Mouse (Mus musculus): Measurements from ENCODE around the gene Cnksr3. TPM values are rescaled to one million over a fixed set of nuclear protein-coding genes. Genes with fewer than 3 reads are reported as not detected.

The Cnksr3 gene
- polyA plus RNA-seq, 1 experiment from 2014 or later: 6.9 TPM

- 0 out of 2 replicates have a peak overlapping the region, but pooled peaks have one; percentile 13 for H3K4me2 ChIP-seq
- no peak overlapping the region for H3K9ac ChIP-seq
- WGBS: 60% methylated on average over 7 of the region's 7 CpGs
- H3K4me1 ChIP-seq: peaks cover 23% of the 10 kb centered on the region
- H3K27ac ChIP-seq: no peak overlapping the region
- ATAC-seq (ENCODE audit: low FRiP score): peak; percentile 69
- no peaks in the 10 kb centered on the region for H3K27me3 ChIP-seq
- no peaks in the 10 kb centered on the region for H3K9me3 ChIP-seq
- no peaks in the 10 kb centered on the region for H3K36me3 ChIP-seq (replicated peaks)
- H3K4me3 ChIP-seq (replicated peaks): no peak overlapping the region
Measured at GRCm38 (mm10) chr10:7159061-7159511, 53.0 kb downstream of the Cnksr3 start.

GRCm38 (mm10) chr10:7158285-7159060 is 53.6 kb downstream of the Cnksr3 start:
- no peaks in the 10 kb centered on the region for H3K27me3 ChIP-seq
- H3K9me3 ChIP-seq: no peaks in the 10 kb centered on the region
- ATAC-seq (ENCODE audit: low FRiP score): no peak
- peaks cover 19% of the 10 kb centered on the region for H3K4me1 ChIP-seq
- peak overlapping the region; percentile 57 for H3K27ac ChIP-seq
- peak overlapping the region; percentile 13; the same call in 1 of the 2 replicates for H3K4me2 ChIP-seq
- 59% methylated on average over 15 of the region's 15 CpGs for WGBS
- H3K9ac ChIP-seq: no peak overlapping the region
- no peaks in the 10 kb centered on the region for H3K36me3 ChIP-seq (replicated peaks)
- no peak overlapping the region for H3K4me3 ChIP-seq (replicated peaks)

GRCm38 (mm10) chr10:7154877-7155276 is 57.2 kb downstream of the Cnksr3 start:
- no peak for ATAC-seq (ENCODE audit: low FRiP score)
- WGBS: 95% methylated on average over 5 of the region's 5 CpGs
- H3K9ac ChIP-seq: no peak overlapping the region
- H3K4me3 ChIP-seq (replicated peaks): no peak overlapping the region
- peaks cover 11% of the 10 kb centered on the region for H3K4me1 ChIP-seq
- H3K27ac ChIP-seq: no peak overlapping the region
- H3K36me3 ChIP-seq (replicated peaks): peaks cover 4% of the 10 kb centered on the region; the same call in 1 of the 2 replicates
- no peaks in the 10 kb centered on the region for H3K27me3 ChIP-seq
- H3K4me2 ChIP-seq: no peak overlapping the region
- no peaks in the 10 kb centered on the region for H3K9me3 ChIP-seq

- H3K4me1 ChIP-seq: no peaks in the 10 kb centered on the region
- H3K36me3 ChIP-seq (replicated peaks): peaks cover 8% of the 10 kb centered on the region; the same call in 1 of the 2 replicates
- H3K4me2 ChIP-seq: no peak overlapping the region
- H3K4me3 ChIP-seq (replicated peaks): no peak overlapping the region
- H3K9me3 ChIP-seq: no peaks in the 10 kb centered on the region
- H3K9ac ChIP-seq: no peak overlapping the region
- 88% methylated on average over 4 of the region's 4 CpGs for WGBS
- no peaks in the 10 kb centered on the region for H3K27me3 ChIP-seq
- no peak for ATAC-seq (ENCODE audit: low FRiP score)
- H3K27ac ChIP-seq: no peak overlapping the region
Measured at GRCm38 (mm10) chr10:7152926-7153325, 59.1 kb downstream of the Cnksr3 start.

- no peaks in the 10 kb centered on the region for H3K4me1 ChIP-seq
- WGBS: 90% methylated on average over 11 of the region's 11 CpGs
- no peak overlapping the region for H3K27ac ChIP-seq
- H3K27me3 ChIP-seq: no peaks in the 10 kb centered on the region
- H3K9me3 ChIP-seq: no peaks in the 10 kb centered on the region
- peaks cover 8% of the 10 kb centered on the region; the same call in 1 of the 2 replicates for H3K36me3 ChIP-seq (replicated peaks)
- no peak overlapping the region for H3K9ac ChIP-seq
- H3K4me2 ChIP-seq: no peak overlapping the region
- no peak for ATAC-seq (ENCODE audit: low FRiP score)
- no peak overlapping the region for H3K4me3 ChIP-seq (replicated peaks)
Measured at GRCm38 (mm10) chr10:7149671-7150595, 62.1 kb downstream of the Cnksr3 start.

- H3K4me3 ChIP-seq (replicated peaks): no peak overlapping the region
- ATAC-seq (ENCODE audit: low FRiP score): no peak
- no peaks in the 10 kb centered on the region for H3K27me3 ChIP-seq
- no peaks in the 10 kb centered on the region for H3K4me1 ChIP-seq
- H3K4me2 ChIP-seq: no peak overlapping the region
- WGBS: 92% methylated on average over 5 of the region's 5 CpGs
- H3K9me3 ChIP-seq: no peaks in the 10 kb centered on the region
- H3K27ac ChIP-seq: no peak overlapping the region
- peaks cover 8% of the 10 kb centered on the region; the same call in 1 of the 2 replicates for H3K36me3 ChIP-seq (replicated peaks)
- no peak overlapping the region for H3K9ac ChIP-seq
Measured at GRCm38 (mm10) chr10:7145614-7146013, 66.4 kb downstream of the Cnksr3 start.

- Histone ChIP-seq H3K4me1 (no peaks in the 10 kb centered on the region), H3K4me3 (replicated peaks) (no peak overlapping the region), H3K36me3 (replicated peaks) (no peaks in the 10 kb centered on the region), H3K4me2 (no peak overlapping the region), H3K9me3 (no peaks in the 10 kb centered on the region), H3K9ac (no peak overlapping the region), H3K27ac (no peak overlapping the region), H3K27me3 (no peaks in the 10 kb centered on the region)
- ATAC-seq (ENCODE audit: low FRiP score): no peak
- 54% methylated on average over 13 of the region's 13 CpGs for WGBS
Measured at GRCm38 (mm10) chr10:7144081-7144783, 67.8 kb downstream of the Cnksr3 start.

- Histone ChIP-seq H3K4me2 (no peak overlapping the region), H3K36me3 (replicated peaks) (no peaks in the 10 kb centered on the region), H3K27me3 (no peaks in the 10 kb centered on the region), H3K9ac (no peak overlapping the region), H3K9me3 (no peaks in the 10 kb centered on the region), H3K4me1 (no peaks in the 10 kb centered on the region), H3K27ac (no peak overlapping the region), H3K4me3 (replicated peaks) (no peak overlapping the region)
- 96% methylated on average over 8 of the region's 8 CpGs for WGBS
- no peak for ATAC-seq (ENCODE audit: low FRiP score)
Measured at GRCm38 (mm10) chr10:7142287-7142686, 69.8 kb downstream of the Cnksr3 start.

- H3K9me3 ChIP-seq: no peaks in the 10 kb centered on the region
- no peak overlapping the region for H3K27ac ChIP-seq
- H3K4me1 ChIP-seq: no peaks in the 10 kb centered on the region
- 89% methylated on average over 6 of the region's 6 CpGs for WGBS
- H3K36me3 ChIP-seq (replicated peaks): no peaks in the 10 kb centered on the region
- no peak for ATAC-seq (ENCODE audit: low FRiP score)
- H3K4me2 ChIP-seq: no peak overlapping the region
- no peak overlapping the region for H3K9ac ChIP-seq
- no peaks in the 10 kb centered on the region for H3K27me3 ChIP-seq
- no peak overlapping the region for H3K4me3 ChIP-seq (replicated peaks)
Measured at GRCm38 (mm10) chr10:7140282-7140681, 71.8 kb downstream of the Cnksr3 start.

GRCm38 (mm10) chr10:7138049-7138448 is 74.0 kb downstream of the Cnksr3 start:
- Histone ChIP-seq H3K4me3 (replicated peaks) (no peak overlapping the region), H3K27ac (no peak overlapping the region), H3K9me3 (no peaks in the 10 kb centered on the region), H3K9ac (no peak overlapping the region), H3K36me3 (replicated peaks) (peaks cover 6% of the 10 kb centered on the region; the same call in 1 of the 2 replicates), H3K4me2 (no peak overlapping the region), H3K27me3 (no peaks in the 10 kb centered on the region), H3K4me1 (no peaks in the 10 kb centered on the region)
- WGBS: 81% methylated on average over 12 of the region's 12 CpGs
- no peak for ATAC-seq (ENCODE audit: low FRiP score)

- Histone ChIP-seq H3K9ac (no peak overlapping the region), H3K4me2 (no peak overlapping the region), H3K4me3 (replicated peaks) (no peak overlapping the region), H3K27me3 (no peaks in the 10 kb centered on the region), H3K36me3 (replicated peaks) (peaks cover 8% of the 10 kb centered on the region; the same call in 1 of the 2 replicates), H3K9me3 (no peaks in the 10 kb centered on the region), H3K27ac (no peak overlapping the region), H3K4me1 (no peaks in the 10 kb centered on the region)
- ATAC-seq (ENCODE audit: low FRiP score): no peak
- 89% methylated on average over 2 of the region's 2 CpGs for WGBS
Measured at GRCm38 (mm10) chr10:7135751-7136150, 76.3 kb downstream of the Cnksr3 start.

- WGBS: 92% methylated on average over 5 of the region's 5 CpGs
- ATAC-seq (ENCODE audit: low FRiP score): no peak
- peaks cover 21% of the 10 kb centered on the region; the same call in 1 of the 2 replicates for H3K36me3 ChIP-seq (replicated peaks)
- H3K4me1 ChIP-seq: no peaks in the 10 kb centered on the region
- no peak overlapping the region for H3K27ac ChIP-seq
- H3K27me3 ChIP-seq: no peaks in the 10 kb centered on the region
- no peaks in the 10 kb centered on the region for H3K9me3 ChIP-seq
- H3K4me2 ChIP-seq: no peak overlapping the region
- H3K9ac ChIP-seq: no peak overlapping the region
- H3K4me3 ChIP-seq (replicated peaks): no peak overlapping the region
Measured at GRCm38 (mm10) chr10:7133005-7133404, 79.0 kb downstream of the Cnksr3 start.

All from forebrain, embryonic 12.5 days (tissue).